ENCODE assay signal across 23 mouse cellular contexts in genomic region chr12:81101691-81102090, GRCm38 (mm10).
A peak's percentile ranks its signal among the peaks of the same experiment; 100 is the strongest.
DNase-seq lines count a peak whose midpoint lies in the region; TF ChIP-seq lines count a peak whose summit lies in the region.
"Had no signal": no experiment of that assay in that cellular context is flagged by ENCODE, and none has a peak within 500 bp of the region (broad histone marks: within the 10 kb centered on the region; RNA-seq: fewer than 3 reads in every experiment).

No protein-coding gene starts in this region.

- WGBS in liver, adult 2 months: 78% methylated on average over 7 of the region's 7 CpGs
- 92% methylated on average over 7 of the region's 7 CpGs for WGBS in cerebellum, adult 2 months

- TF ChIP-seq POLR2A in liver, adult 2 months (IDR thresholded peaks at IDR 0.05; ENCODE audit: extremely low read depth, insufficient read depth, low read length): no peak
- TF ChIP-seq POLR2A in cerebellum, adult 2 months (IDR thresholded peaks at IDR 0.05; ENCODE audit: borderline replicate concordance, insufficient read depth, low read length): no peak

- peak; percentile 75 for DNase-seq in adrenal gland, adult 2 months
- no peak for DNase-seq in adrenal gland, adult 18-20 months (ENCODE audit: low spot score in 2 of 2)
- peak; percentile 69 for DNase-seq in liver, adult 2 months (ENCODE audit: extremely low read depth, low read depth, low spot score)
- DNase-seq in liver: no peak
- DNase-seq in adrenal gland, postnatal 10 days: peak; percentile 33
- DNase-seq in mesoderm, embryonic 11.5 days (ENCODE audit: low read depth, low spot score): peak; percentile 61
- DNase-seq in cerebellum, adult 2 months: no peak
- DNase-seq: cerebellum, adult 11 months; cerebellum, adult 9-11 months; gastrocnemius, postnatal 25 days; heart, adult 18-20 months; kidney, postnatal 14 days; layer of hippocampus, adult 9-11 months; liver, embryonic 13.5 days; lung, adult 2 months; lung, postnatal 10 days; thymus, adult 2 months; thymus, postnatal 36 days had no signal

- H3K36me3 ChIP-seq in liver, adult 2 months (ENCODE audit: control insufficient read depth, insufficient read depth, low read length): peaks cover 7% of the 10 kb centered on the region; the same call in 1 of the 2 replicates
- H3K36me3 ChIP-seq: heart, embryonic 12.5 days; limb, embryonic 13.5 days; liver, embryonic 13.5 days; neural tube, embryonic 13.5 days had no signal

- TF ChIP-seq CTCF in liver, adult 2 months (IDR thresholded peaks at IDR 0.05; ENCODE audit: low read depth, low read length): no peak
- TF ChIP-seq CTCF in cerebellum, adult 2 months (IDR thresholded peaks at IDR 0.05; ENCODE audit: borderline replicate concordance, insufficient read depth, low read depth, low read length): no peak

- H3K27ac ChIP-seq in liver, adult 2 months (replicated peaks; ENCODE audit: insufficient read depth, low read depth, low read length): no peak overlapping the region
- no peak overlapping the region for H3K27ac ChIP-seq in cerebellum, adult 2 months (ENCODE audit: insufficient read depth, low read length)
- H3K27ac ChIP-seq: hindbrain, embryonic 14.5 days; limb, embryonic 13.5 days; liver, embryonic 13.5 days; macrophage; neural tube, embryonic 13.5 days had no signal

- no peaks in the 10 kb centered on the region for H3K27me3 ChIP-seq in liver, adult 2 months (ENCODE audit: control insufficient read depth, insufficient read depth, low read length)
- no peaks in the 10 kb centered on the region for H3K27me3 ChIP-seq in cerebellum, adult 2 months (ENCODE audit: control insufficient read depth, insufficient read depth, low read length)
- H3K27me3 ChIP-seq: heart, embryonic 12.5 days; limb, embryonic 13.5 days; liver, embryonic 13.5 days; neural tube, embryonic 13.5 days had no signal

- no peaks in the 10 kb centered on the region; the same call in 1 of the 2 replicates for H3K4me1 ChIP-seq in liver, adult 2 months (ENCODE audit: control insufficient read depth, insufficient read depth, low read length)
- H3K4me1 ChIP-seq in cerebellum, adult 2 months (ENCODE audit: control insufficient read depth, insufficient read depth, low read length): peaks cover 10% of the 10 kb centered on the region
- H3K4me1 ChIP-seq: heart, embryonic 12.5 days; limb, embryonic 13.5 days had no signal

- H3K79me2 ChIP-seq in liver, adult 2 months (ENCODE audit: control insufficient read depth, insufficient read depth, low read length): peaks cover 12% of the 10 kb centered on the region; the same call in 1 of the 2 replicates

- no peak overlapping the region for H3K4me3 ChIP-seq in liver, adult 2 months (ENCODE audit: insufficient read depth, low read depth, low read length)
- H3K4me3 ChIP-seq in cerebellum, adult 2 months (replicated peaks; ENCODE audit: insufficient read depth, low read depth, low read length): no peak overlapping the region
- H3K4me3 ChIP-seq: heart, embryonic 12.5 days; limb, embryonic 13.5 days; liver, embryonic 13.5 days; neural tube, embryonic 13.5 days had no signal

- no peak overlapping the region for H3K9ac ChIP-seq in liver, adult 2 months (ENCODE audit: low read depth, low read length)
- H3K9ac ChIP-seq: heart, embryonic 12.5 days; hindbrain, embryonic 14.5 days; limb, embryonic 13.5 days; liver, embryonic 13.5 days; neural tube, embryonic 13.5 days had no signal

Comparison
In these comparisons a context has a peak if more than half of its experiments do, and no peak if none do; other contexts are left out.
1. DNase-seq: peak in adrenal gland, adult 2 months (single experiment), liver, adult 2 months (single experiment), adrenal gland, postnatal 10 days (single experiment) and mesoderm, embryonic 11.5 days (single experiment); none in adrenal gland, adult 18-20 months (0 of 2), liver (single experiment) and cerebellum, adult 2 months (0 of 2).